Mouse (Mus musculus): ENCODE results near the gene Zfp651.

DNA sequence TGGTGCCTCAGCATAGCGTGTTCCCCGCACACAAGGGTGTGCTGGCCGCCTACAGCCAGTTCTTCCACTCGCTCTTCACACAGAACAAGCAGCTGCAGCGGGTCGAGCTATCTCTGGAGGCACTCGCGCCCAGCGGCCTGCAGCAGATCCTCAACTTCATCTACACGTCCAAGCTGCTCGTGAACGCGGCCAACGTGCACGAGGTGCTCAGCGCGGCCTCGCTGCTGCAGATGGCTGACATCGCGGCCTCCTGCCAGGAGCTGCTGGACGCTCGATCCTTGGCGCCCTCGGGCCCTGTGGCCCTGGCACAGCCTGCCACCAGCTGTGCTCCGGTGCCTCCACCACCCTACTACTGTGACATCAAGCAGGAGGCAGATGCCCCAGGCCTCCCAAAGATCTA, 3.6 kb downstream of the Zfp651 start:
- TF ChIP-seq POLR2A (IDR thresholded peaks at IDR 0.05; ENCODE audit: extremely low read depth, insufficient read depth, low read length) (no peak), CTCF (IDR thresholded peaks at IDR 0.05; ENCODE audit: extremely low read depth, insufficient read depth, low read length) (no peak)
